Mouse (Mus musculus) limb, embryonic 15.5 days (tissue): Measurements from ENCODE around the gene Atp6v0e2. TPM values are rescaled to one million over a fixed set of nuclear protein-coding genes. Genes with fewer than 3 reads are reported as not detected.
"Not testable (repeated sequence)": the region's sequence is repeated elsewhere in the genome, so short reads cannot be mapped to it uniquely, and the experiment has no call there.

Experiments
- ATAC-seq: fragments of 200-750 bp; cut with Nextera tagmentation; 2 replicates; pipeline ENCODE4 v1.8.0; 2017; ENCODE audit warnings: low read depth, moderate TSS enrichment; ENCODE audit not compliant: insufficient number of reproducible peaks, low FRiP score, low TSS enrichment
- H3K27ac ChIP-seq: fragments of 300-500 bp; sonication (generic); 2 replicates; pipeline ENCODE4 v1.5.1; 2015; ENCODE audit warnings: moderate library complexity, mild to moderate bottlenecking, inconsistent platforms
- H3K27me3 ChIP-seq: fragments of 300-500 bp; sonication (generic); 2 replicates; pipeline ENCODE4 v1.6.1; 2015; ENCODE audit warnings: inconsistent platforms
- H3K36me3 ChIP-seq: fragments of 300-500 bp; sonication (generic); 2 replicates; pipeline ENCODE4 v1.6.1; 2015; ENCODE audit warnings: inconsistent platforms
- H3K4me1 ChIP-seq: fragments of 300-500 bp; sonication (generic); 2 replicates; pipeline ENCODE4 v1.6.1; 2015; ENCODE audit warnings: inconsistent platforms
- H3K4me2 ChIP-seq: fragments of 300-500 bp; sonication (generic); 2 replicates; pipeline ENCODE4 v1.6.1; 2015; ENCODE audit warnings: mild to moderate bottlenecking, inconsistent platforms
- H3K4me3 ChIP-seq: fragments of 300-500 bp; sonication (generic); 2 replicates; pipeline ENCODE4 v1.5.1; 2015; ENCODE audit warnings: mild to moderate bottlenecking, inconsistent platforms
- H3K9ac ChIP-seq: fragments of 300-500 bp; sonication (generic); 2 replicates; pipeline ENCODE4 v1.6.1; 2015; ENCODE audit warnings: inconsistent platforms
- H3K9me3 ChIP-seq: fragments of 300-500 bp; sonication (generic); 2 replicates; pipeline ENCODE4 v1.6.1; 2016; ENCODE audit warnings: inconsistent platforms
- WGBS: fragments of 180-500 bp; shearing (Covaris S2); methylation state at CpG from one replicate; pipeline ENCODE4 v1.1.7; 2015; 5-methylcytosine and 5-hydroxymethylcytosine counted together
- polyA plus RNA-seq: library from polyadenylated mRNA; unstranded; fragments of >200 nt; fragmentation: Nextera tagmentation; extraction: Ambion mirVana; gene quantifications from 2 replicates; pipeline ENCODE4 v1.2.1, GENCODE M21; 2015

The Atp6v0e2 gene
- polyA plus RNA-seq, 1 experiment from 2014 or later, result 13.7 TPM

DNA sequence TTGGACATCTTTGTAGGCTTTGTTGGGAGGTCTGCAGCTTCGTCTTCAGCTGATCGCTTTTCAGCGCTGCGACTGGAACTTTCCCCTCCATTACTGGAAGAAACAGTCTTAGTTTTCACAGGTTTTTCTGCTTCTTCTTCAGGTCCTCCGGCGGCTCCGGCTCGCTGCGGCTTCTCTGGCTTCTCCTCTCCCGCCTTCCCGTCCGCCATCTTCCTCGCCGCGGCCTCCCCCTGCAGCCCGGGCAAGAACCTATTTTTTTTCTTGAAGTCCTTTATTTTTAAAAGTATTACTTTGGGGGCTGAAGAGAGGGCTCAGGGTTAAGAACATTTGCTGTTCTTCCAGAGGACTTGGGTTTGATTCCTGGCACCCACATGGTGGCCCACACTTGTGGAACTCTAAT, 12.5 kb upstream of the Atp6v0e2 start:
- not testable (repeated sequence) for H3K4me1 ChIP-seq, ATAC-seq, H3K4me2 ChIP-seq, H3K9ac ChIP-seq, H3K27ac ChIP-seq, H3K4me3 ChIP-seq, H3K9me3 ChIP-seq, H3K27me3 ChIP-seq
- WGBS, result 97% methylated on average over 16 of the region's 16 CpGs
- H3K36me3 ChIP-seq, result peaks cover 40% of the 10 kb centered on the region

DNA sequence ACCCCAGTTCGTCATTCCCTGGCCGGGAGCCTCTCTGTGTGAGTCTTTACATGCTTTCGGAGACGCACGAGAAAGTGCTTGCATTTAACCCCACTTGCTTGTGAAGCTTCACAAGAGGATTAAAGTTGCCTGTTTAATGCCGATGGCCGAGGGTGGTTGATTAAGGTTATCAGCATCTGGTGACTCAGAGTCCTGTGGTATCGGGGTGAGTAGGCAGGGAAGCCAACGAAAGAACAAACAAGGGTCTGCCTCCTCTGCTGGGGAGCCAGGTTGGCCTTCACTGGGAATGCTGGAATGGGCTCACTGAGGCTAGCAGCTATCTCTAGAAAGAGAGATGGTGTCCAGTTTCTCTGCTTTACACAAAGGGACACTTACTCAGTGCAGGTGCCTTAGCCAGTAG, 9.5 kb upstream of the Atp6v0e2 start:
- no peak overlapping the region for H3K9ac ChIP-seq
- H3K36me3 ChIP-seq, result peaks cover 57% of the 10 kb centered on the region
- WGBS, result 89% methylated on average over 9 of the region's 9 CpGs
- no peak for ATAC-seq
- H3K27me3 ChIP-seq, result no peaks in the 10 kb centered on the region
- H3K4me2 ChIP-seq, result no peak overlapping the region
- no peaks in the 10 kb centered on the region for H3K9me3 ChIP-seq
- no peak overlapping the region for H3K27ac ChIP-seq
- no peaks in the 10 kb centered on the region for H3K4me1 ChIP-seq
- H3K4me3 ChIP-seq, result no peak overlapping the region

DNA sequence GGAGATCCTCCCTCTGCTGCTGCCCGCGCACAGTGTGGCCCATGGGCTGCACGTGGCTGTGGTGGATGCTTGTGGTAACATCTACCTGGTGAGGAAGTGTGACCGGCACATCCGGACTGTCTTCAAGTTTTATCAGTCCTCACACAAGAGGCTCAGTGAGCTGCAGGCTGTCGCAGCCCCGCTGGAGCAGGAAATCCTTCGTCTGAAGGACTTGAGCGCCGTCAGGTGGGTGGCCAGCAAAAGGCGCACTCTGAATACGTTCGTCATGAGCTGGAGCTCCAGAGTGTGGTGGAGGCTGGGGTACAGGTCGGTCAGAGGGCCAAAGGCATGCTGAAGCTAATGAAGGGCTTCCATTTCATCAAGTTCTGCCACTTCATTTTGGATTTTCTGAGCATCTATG, 8.2 kb upstream of the Atp6v0e2 start:
- no peak overlapping the region for H3K4me3 ChIP-seq
- no peak overlapping the region for H3K4me2 ChIP-seq
- H3K9me3 ChIP-seq, result no peaks in the 10 kb centered on the region
- WGBS, result 72% methylated on average over 14 of the region's 14 CpGs
- H3K36me3 ChIP-seq, result peaks cover 68% of the 10 kb centered on the region
- no peak overlapping the region for H3K27ac ChIP-seq
- H3K27me3 ChIP-seq, result no peaks in the 10 kb centered on the region
- ATAC-seq, result no peak
- no peaks in the 10 kb centered on the region for H3K4me1 ChIP-seq
- no peak overlapping the region for H3K9ac ChIP-seq

DNA sequence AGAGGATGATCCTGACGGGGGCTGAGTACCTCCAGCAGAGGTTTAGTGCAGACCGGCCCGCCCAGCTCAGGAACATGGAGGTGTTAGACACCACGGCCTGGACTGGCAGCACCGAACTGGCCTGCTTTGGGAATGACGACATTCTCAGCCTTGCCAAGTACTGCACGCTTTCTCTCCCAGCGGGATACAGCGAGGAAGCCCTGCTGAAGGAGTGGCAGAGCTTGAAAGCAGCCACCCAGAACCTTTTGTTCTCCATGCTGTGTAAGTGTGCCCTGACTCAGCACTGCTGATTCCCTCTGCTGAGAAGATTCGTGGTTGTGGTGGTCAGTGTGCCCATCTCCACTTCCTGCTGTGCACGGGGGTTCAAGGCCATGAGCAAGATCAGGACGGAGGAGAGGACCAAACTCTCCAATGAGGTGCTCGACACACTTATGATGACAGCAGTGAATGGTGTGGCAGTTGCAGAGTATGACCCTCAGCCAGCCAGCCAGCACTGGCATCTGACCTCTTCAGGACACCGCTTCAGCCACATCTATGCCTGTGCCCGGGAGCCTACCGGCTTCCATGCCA, 7.5 kb upstream of the Atp6v0e2 start:
- Histone ChIP-seq H3K9me3 (no peaks in the 10 kb centered on the region), H3K27me3 (no peaks in the 10 kb centered on the region), H3K27ac (no peak overlapping the region), H3K4me3 (no peak overlapping the region), H3K9ac (no peak overlapping the region), H3K4me2 (no peak overlapping the region), H3K4me1 (no peaks in the 10 kb centered on the region), H3K36me3 (peaks cover 68% of the 10 kb centered on the region)
- 85% methylated on average over 16 of the region's 16 CpGs for WGBS
- no peak for ATAC-seq

DNA sequence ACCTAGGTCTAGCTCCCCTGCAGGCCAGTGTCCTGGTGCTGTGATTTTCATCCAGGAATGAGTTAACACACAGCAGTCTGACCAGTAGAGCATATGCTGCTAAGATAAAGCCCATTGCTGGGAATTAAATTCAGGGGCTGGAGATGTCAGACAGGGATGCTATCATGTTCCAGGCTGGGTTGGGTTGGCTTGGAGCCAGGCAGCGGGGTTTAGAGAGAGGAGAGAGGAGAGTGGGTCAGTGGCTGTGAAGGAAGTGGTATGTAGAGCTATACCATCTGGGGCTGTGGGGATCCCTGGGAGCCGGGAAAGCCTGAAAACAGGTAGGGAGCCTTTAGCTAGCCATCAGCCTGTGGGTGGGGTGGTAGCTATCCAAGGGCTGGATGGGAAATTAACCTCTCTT, 6.6 kb upstream of the Atp6v0e2 start:
- Histone ChIP-seq H3K9me3 (no peaks in the 10 kb centered on the region), H3K27me3 (no peaks in the 10 kb centered on the region), H3K4me2 (no peak overlapping the region), H3K36me3 (peaks cover 65% of the 10 kb centered on the region), H3K4me3 (no peak overlapping the region), H3K4me1 (no peaks in the 10 kb centered on the region), H3K9ac (no peak overlapping the region), H3K27ac (no peak overlapping the region)
- WGBS, result 77% methylated on average over 2 of the region's 2 CpGs
- no peak for ATAC-seq

DNA sequence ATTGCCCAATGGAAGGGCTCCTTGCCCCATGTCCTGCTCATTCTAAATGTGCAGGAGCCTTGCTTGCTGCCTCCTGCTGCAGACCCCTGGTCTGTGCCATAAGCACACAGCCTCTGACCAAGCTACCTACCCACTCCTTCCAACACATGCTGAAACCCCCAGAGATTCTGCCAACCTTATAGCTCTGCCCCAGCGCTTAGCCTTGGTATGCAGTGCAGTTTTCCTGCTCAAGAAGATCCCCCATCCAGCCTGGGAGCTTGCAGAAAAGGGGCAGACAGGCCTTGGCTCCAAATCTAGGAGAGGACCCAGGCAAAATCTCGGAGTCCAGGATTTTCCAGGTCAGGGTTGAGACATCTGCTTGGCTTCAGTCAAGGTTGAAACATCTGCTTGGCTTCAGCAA, 3.9 kb upstream of the Atp6v0e2 start:
- ATAC-seq, result no peak
- H3K4me2 ChIP-seq, result no peak overlapping the region
- H3K27me3 ChIP-seq, result no peaks in the 10 kb centered on the region
- H3K9me3 ChIP-seq, result no peaks in the 10 kb centered on the region
- 91% methylated on average over 2 of the region's 2 CpGs for WGBS
- H3K9ac ChIP-seq, result no peak overlapping the region
- peaks cover 49% of the 10 kb centered on the region for H3K36me3 ChIP-seq
- H3K27ac ChIP-seq, result no peak overlapping the region
- H3K4me1 ChIP-seq, result peaks cover 13% of the 10 kb centered on the region
- H3K4me3 ChIP-seq, result no peak overlapping the region

DNA sequence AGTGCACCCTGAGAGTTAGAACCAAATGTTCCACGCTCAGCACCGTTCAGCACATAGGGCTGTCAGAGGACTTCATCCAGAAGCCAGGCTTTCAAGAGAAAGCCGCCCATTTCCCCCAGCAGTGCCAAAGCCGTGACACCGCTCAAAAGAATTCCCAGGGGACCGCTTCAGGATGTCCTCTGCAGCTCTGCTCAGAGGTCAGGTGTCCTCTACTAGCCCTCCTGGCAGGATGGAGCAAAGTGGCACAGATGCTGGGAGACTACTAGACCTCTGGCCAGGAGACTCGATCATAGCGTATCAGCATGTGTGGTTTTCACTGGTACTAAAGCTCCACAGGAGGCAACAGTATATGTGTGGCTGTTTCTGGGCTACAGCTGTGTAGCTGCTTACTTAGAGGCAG, 2.5 kb upstream of the Atp6v0e2 start:
- no peak overlapping the region for H3K4me2 ChIP-seq
- peaks cover 13% of the 10 kb centered on the region for H3K4me1 ChIP-seq
- no peaks in the 10 kb centered on the region for H3K9me3 ChIP-seq
- no peak overlapping the region for H3K9ac ChIP-seq
- no peaks in the 10 kb centered on the region for H3K27me3 ChIP-seq
- WGBS, result 75% methylated on average over 8 of the region's 8 CpGs
- H3K4me3 ChIP-seq, result no peak overlapping the region
- ATAC-seq, result no peak
- H3K36me3 ChIP-seq, result peaks cover 35% of the 10 kb centered on the region
- no peak overlapping the region for H3K27ac ChIP-seq

DNA sequence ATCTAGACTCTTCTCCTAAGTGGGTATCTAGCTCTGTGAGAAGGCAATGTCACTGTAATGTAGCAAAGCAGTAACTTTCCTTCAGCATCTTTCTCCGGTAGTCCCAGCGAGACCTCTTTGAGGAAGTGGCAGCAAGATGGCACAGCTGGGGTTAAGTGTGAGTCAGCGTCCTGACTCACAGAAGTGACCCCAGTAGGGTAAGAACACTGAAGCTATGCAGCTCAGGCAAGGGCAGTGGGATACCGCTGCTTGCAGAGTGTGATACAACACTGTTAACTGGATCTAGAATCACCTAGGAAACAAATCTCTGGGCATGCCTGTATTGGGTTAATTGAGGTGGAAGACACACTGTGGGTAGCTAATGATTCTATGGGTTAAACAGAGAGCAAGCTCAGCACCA, 1.3 kb upstream of the Atp6v0e2 start:
- Histone ChIP-seq H3K36me3 (peaks cover 28% of the 10 kb centered on the region), H3K4me2 (no peak overlapping the region), H3K27ac (no peak overlapping the region), H3K4me3 (no peak overlapping the region), H3K27me3 (no peaks in the 10 kb centered on the region), H3K4me1 (peaks cover 14% of the 10 kb centered on the region), H3K9ac (no peak overlapping the region), H3K9me3 (no peaks in the 10 kb centered on the region)
- WGBS, result 71% methylated on average over 4 of the region's 4 CpGs
- ATAC-seq, result no peak

DNA sequence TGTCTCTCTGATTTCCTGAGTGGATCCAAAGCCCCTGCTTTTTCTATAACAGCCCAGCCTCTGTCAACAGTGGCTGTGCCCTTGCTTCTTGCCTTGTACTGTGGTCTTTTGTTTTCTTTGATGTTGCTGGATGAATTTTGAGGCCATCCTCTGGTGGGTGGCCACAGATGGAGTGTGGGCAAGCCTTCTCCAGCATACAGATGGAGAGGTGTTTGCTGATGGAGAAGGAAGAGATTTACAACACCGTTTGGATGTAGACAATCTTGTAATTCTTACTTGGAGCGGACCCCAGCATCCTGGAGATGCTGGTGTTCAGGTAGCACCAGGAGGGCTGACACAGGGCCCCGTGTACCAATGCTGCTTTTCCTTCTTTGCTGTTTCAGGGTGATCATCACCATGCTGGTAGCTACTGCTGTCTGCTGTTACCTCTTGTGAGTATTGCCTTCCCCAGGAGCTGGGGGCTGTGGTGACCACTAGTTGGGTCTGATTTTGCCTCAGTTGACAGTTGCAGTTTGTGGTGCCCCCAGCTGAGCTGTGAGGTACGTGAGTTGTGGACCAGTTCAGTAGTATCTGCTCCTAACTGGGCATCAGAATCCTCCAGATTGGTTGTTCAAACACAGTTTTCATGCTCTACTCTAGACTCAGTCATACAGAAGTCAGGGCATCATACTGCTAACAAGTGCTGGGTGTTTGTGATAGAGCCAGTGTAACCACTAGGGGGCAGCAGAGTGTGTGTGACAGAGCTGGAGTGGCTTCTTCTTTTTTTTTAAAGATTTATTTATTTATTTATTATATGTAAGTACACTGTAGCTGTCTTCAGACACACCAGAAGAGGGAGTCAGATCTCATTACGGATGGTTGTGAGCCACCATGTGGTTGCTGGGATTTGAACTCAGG, 1.7 kb downstream of the Atp6v0e2 start:
- H3K4me2 ChIP-seq, result no peak overlapping the region
- 78% methylated on average over 5 of the region's 5 CpGs for WGBS
- H3K36me3 ChIP-seq, result no peaks in the 10 kb centered on the region
- H3K9me3 ChIP-seq, result no peaks in the 10 kb centered on the region
- no peaks in the 10 kb centered on the region for H3K27me3 ChIP-seq
- H3K4me1 ChIP-seq, result peaks cover 27% of the 10 kb centered on the region
- no peak overlapping the region for H3K27ac ChIP-seq
- ATAC-seq, result no peak
- H3K9ac ChIP-seq, result no peak overlapping the region
- H3K4me3 ChIP-seq, result no peak overlapping the region

DNA sequence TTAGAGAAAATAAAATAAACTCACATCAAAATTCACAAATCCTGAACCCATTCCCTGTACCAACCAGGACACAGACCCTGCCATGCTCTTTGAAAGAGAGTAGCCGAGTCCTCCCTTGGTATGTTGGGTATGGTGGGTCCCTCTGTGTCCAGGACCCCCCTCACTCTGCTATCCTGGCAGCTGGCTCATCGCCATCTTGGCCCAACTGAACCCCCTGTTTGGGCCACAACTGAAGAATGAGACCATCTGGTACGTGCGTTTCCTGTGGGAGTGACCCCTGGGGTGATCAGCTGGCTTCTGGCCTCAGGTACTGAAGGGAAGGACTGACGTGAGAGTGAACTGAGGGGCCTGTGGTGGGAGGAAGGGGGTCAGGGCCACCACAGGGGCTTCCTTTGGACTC, 2.4 kb downstream of the Atp6v0e2 start:
- no peak for ATAC-seq
- no peaks in the 10 kb centered on the region for H3K27me3 ChIP-seq

DNA sequence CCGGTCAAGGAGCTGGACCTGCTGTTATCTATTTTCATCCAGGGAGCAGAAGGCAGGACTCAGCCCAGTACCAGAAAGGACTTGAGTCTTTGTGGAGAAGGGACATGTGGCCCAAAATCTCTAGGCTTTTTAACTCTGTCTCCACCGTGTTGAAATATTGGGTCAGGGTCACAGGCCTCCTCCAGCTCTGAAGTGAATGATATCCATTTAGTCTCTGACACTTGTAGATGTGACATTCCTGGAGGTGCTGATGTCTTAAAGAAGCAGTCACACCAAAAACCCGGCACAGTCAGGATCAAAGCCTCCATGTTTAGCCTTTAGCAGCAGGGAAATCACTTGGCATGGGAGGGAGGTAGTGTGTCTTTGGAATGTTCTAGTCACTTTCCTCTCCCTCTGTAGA, 3.3 kb downstream of the Atp6v0e2 start:
- no peak overlapping the region for H3K4me3 ChIP-seq
- H3K9ac ChIP-seq, result no peak overlapping the region
- no peaks in the 10 kb centered on the region for H3K27me3 ChIP-seq
- 34% methylated on average over 3 of the region's 3 CpGs for WGBS
- ATAC-seq, result no peak
- no peak overlapping the region for H3K27ac ChIP-seq
- no peaks in the 10 kb centered on the region for H3K9me3 ChIP-seq
- H3K36me3 ChIP-seq, result no peaks in the 10 kb centered on the region
- H3K4me2 ChIP-seq, result no peak overlapping the region
- H3K4me1 ChIP-seq, result peaks cover 27% of the 10 kb centered on the region

More for the DNA sequence above, 2.4 kb downstream of the Atp6v0e2 start:
- H3K9me3 ChIP-seq, result no peaks in the 10 kb centered on the region
- H3K4me1 ChIP-seq, result peaks cover 27% of the 10 kb centered on the region
- H3K4me3 ChIP-seq, result no peak overlapping the region
- H3K9ac ChIP-seq, result no peak overlapping the region
- H3K27ac ChIP-seq, result no peak overlapping the region
- 62% methylated on average over 5 of the region's 5 CpGs for WGBS
- H3K36me3 ChIP-seq, result no peaks in the 10 kb centered on the region
- H3K4me2 ChIP-seq, result no peak overlapping the region

DNA sequence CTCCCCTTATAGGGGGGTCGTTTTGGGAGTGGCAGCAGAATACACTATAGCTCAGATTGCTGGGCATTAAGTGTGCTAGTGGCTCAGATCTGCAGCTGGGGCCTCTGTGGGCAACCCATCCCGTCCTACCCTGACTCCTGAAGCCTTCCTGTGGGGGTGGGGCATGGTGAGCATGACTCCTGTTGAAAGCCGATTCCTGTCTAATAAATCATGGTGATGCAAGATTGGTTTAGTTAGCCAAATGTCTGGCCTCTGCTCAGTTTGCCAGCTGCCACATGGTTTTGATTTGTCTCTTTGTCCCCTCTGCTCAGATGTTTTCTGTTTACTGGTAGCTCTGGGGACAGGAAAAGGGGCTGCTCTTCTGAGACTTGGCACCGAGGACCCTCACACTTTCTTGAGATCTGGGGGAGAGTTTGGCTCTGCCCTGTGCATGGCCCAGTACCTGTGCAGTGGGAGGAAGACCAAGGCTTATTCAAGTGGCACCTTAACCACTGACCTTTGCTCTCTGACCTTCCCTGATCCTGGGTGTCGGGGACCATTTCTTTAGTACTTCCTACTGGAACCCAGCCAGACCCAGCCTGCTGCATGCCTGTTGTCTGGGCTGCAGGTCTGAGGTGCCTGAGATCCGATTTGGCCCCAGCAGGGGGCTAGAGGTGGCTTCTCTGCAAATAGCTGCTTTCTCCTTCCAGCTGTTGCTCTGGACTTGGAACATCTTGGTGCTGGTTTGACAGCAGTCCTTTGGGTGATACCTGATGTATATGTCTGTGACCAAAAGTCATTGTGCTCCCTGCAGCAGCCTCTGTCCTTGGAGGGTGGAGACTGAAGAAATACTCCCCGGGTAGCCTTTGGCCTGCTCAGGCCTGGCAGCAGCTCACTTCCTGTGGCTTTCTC, 4.4 kb downstream of the Atp6v0e2 start:
- H3K9ac ChIP-seq, result no peak overlapping the region

More for the DNA sequence above, 4.4 kb downstream of the Atp6v0e2 start:
- no peaks in the 10 kb centered on the region for H3K9me3 ChIP-seq
- H3K4me2 ChIP-seq, result no peak overlapping the region
- 0 out of 2 replicates have a peak overlapping the region, but pooled peaks have one; percentile 35 for H3K27ac ChIP-seq
- WGBS, result 18% methylated on average over 7 of the region's 7 CpGs
- no peak overlapping the region for H3K4me3 ChIP-seq
- ATAC-seq, result no peak; the same call in 1 of the 2 replicates
- H3K27me3 ChIP-seq, result no peaks in the 10 kb centered on the region
- peaks cover 29% of the 10 kb centered on the region for H3K4me1 ChIP-seq
- no peaks in the 10 kb centered on the region for H3K36me3 ChIP-seq
